Mouse (Mus musculus) testis, adult 2 months (tissue): Measurements from ENCODE around the gene Bnipl.

ENCODE experiments used
- CTCF ChIP-seq: fragments of 200-500 bp; IDR thresholded peaks from 2 replicates; pipeline ENCODE4 v1.5.1; 2012; ENCODE audit warnings: low read depth, mild to moderate bottlenecking, inconsistent platforms, low read length, moderate library complexity; ENCODE audit not compliant: control insufficient read depth, insufficient read depth, insufficient replicate concordance
- POLR2A ChIP-seq: fragments of 200-500 bp; IDR thresholded peaks from 2 replicates; pipeline ENCODE4 v1.6.1; 2012; ENCODE audit warnings: low read depth, mild to moderate bottlenecking, inconsistent platforms, low read length, moderate library complexity; ENCODE audit not compliant: control insufficient read depth

DNA sequence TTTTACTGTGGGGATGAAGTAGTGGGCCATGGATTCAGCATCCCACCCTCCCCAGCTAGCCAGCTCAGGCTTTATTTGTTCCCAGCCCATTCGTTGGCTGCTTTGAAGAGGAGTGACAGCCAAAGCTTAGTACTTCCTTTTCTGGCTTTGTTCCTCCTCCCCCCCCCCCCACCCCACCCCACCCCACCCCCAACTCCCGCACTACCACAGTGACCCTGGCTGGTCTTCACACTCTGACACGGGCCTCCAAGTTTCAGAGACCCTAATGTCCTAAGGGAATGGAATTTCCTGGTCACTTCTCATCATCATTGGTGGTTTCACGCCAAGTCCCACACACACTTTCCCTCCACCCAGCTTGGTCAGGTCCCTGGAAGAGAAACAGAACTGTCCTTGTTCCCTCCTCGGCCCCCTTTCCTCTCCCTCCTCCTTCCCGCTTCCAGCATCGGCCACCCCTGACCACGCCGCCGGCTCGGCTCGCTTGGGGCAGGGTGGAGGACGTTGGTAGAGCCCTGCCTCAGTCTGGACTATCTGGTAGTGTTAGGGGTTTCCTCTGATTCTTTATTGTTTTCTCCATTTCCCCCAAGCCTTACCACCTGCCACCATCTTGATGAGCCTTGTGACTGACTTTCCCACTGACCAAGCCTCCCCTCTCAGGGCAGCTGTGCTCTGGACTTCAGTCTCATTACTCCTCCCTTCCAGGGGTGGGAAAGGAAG is 21.1 kb downstream of the Bnipl start:
- TF ChIP-seq CTCF (no peak), POLR2A (no peak)
